Mouse (Mus musculus): ENCODE results near the gene Zmym4. TPM values are rescaled to one million over a fixed set of nuclear protein-coding genes. Genes with fewer than 3 reads are reported as not detected.

The Zmym4 gene
- total RNA-seq, 1 experiment from 2014 or later: 56.0 TPM

DNA sequence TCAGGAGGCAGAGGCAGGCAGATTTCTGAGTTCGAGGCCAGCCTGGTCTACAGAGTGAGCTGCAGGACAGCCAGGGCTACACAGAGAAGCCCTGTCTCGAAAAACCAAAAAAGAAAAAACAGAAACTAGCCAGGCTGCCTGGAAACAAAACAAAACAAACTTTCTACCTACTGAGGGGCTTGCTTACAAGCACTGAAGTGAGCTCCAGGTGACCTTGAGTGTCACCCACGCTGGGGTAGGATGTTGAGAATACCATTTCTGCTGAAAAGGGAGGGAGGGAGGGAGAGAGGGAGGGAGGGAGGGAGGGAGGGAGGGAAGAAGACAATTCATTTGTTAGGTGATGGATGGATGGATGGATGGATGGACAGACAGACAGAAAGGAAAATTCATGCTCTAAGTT is 24.5 kb downstream of the Zmym4 start:
- DNase-seq: no peak

DNA sequence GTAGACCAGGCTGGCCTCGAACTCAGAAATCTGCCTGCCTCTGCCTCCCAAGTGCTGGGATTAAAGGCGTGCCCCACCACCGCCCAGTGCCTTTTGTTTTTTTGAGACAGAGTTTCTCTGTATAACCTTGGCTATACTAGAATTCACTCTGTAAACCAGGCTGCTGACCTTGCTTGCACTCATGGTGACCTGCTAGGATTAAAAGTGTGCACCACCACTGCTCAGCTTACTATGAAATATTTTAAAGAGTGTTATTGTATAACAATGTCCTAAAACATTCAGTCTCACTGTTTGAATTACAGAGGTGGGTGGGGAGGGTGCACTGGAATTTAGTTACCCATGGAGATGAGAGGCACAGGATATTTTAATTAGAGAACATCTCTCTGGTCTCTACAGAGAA is 25.1 kb downstream of the Zmym4 start:
- DNase-seq: no peak

DNA sequence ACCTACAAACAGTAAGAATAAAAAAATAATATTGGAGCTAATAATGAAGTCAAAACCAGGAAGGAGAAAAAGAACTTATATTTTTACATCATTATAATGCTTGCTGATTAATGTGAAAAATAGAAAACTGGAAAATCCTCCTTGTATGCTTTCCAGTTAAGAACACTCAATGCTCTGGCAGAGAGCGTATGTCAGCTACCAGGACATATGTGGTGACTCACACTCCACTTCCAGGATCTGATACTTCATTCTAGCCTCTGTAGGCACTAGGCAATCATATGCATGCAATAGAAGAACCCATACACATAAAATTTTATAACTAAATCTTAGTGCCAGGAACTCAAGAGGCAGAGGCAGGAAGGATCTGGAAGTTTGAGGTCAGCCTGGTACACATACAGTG is 40.2 kb downstream of the Zmym4 start:
- DNase-seq: no peak

DNA sequence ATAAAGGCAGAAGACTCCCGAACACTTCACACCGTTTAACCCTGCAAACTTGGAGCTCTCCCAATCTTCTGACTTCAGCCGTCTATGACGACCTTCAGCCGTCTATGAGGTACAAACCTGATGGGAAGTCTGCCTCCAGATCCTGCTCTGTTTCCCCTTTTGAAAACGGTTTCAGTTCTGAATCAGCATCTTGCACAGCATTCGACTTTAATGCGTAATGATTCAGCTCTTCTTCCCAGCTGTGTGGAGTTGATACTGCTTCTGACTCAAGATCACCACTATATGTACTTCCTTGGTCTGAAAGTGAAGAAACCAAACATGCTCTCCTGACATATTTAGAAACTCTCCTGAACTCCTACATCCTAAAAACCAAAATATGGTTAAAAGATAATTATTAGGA is 78.1 kb downstream of the Zmym4 start:
- DNase-seq: no peak

DNA sequence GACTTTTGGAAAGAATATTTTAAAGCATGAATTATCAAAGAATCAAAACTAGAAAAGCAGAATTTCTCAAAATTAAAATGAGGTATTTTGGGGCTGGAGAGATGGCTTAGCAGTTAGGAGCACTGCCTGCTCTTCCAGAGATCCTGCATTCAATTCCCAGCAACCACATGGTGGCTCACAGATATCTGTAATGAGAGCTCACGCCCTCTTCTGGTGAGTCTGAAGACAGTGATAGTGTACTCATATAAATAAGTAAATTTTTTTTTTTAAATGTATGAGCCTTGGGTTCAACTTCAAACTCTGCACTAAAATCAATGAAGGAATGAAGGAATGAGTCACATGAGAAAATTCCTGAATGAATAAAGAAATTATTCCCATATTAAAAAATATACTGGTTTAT is 82.0 kb downstream of the Zmym4 start:
- no peak for DNase-seq

DNA sequence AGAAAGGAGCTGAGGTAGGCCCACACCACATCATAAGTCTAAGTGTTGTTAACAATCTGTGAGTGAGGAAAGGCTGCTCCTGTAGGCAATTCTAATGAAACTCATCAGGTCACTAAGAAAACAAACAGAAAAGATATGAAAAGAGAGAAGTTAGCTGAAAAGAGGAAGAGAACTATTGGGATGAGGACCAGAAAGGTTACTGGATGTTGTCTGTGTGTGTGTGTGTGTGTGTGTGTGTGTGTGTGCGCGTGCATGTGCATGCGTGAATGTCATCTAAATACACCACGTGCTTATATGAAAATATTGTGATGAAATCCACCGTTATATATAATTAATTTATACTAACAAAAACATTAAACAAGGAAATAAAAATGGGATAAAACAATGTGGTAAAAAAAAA is 84.3 kb downstream of the Zmym4 start:
- DNase-seq: no peak

DNA sequence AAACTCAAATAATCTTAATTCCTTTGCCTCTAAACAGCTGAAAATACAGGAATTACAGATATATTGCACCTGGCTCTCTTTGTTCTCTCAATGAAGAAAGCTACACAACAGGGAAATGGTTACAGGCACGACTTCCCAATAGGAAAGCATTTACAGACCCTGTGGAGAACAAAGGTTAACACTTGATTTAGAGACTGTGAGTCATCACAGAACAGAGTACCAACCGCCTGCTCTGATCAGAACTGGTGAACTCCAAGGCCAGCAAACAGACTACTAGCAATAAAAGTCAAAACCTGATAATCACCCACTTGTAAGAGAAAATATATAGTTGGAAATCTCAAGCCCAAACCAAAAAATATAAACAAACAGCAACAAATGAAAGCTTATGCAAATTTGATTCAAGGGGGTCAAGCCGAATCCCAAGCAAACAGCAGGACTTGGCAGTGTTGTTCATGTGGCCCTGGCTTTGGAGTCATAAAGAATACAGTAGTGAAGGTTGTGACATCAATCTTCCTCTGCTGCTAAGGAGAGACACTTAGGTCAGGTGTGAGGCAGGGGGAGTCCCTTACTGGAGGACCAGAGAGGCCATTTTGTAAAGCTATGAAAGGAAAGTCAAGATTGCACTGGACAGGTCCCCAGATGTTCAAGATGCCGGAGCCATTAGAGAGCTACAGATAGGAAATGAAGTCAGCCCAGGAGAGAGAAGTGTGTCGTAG is 88.2 kb downstream of the Zmym4 start:
- DNase-seq: no peak

DNA sequence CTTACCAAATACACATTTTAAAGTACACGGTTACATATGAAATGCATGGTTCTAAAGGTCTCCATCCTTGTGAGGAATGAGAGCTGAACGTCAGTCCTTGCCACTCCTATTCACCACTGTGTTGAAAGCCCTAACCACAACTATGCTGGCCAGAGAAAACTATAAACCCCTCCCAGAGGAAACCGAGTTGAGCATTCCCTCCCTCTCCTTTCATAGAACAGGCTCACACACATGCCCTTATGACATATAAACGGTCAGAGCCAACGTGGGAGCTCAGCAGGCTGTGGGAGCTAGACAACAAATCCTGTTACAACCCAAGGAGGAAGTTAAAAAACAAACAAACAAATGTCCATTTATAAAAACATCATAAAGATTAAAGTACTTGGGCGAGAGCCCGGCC is 95.2 kb downstream of the Zmym4 start:
- DNase-seq: no peak

DNA sequence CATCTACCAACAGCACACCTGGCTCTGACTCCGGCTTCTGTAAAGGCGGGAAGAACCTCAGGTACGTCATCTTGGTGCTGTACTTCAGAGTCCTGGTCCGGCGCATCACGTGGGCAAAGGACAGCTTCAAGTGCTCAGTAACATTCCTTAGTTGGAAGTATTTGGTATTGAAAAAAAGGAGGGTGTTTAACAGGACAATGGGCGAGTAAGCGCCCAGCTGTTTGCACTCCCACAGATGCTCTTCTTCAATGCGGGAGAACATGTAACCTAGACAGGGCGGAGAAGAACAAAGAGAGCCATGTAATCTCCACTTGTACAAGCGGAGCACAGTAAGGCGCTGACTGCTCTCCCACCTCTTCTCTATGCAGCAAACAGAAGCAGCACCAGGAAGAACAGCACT is 99.2 kb downstream of the Zmym4 start:
- DNase-seq: no peak

DNA sequence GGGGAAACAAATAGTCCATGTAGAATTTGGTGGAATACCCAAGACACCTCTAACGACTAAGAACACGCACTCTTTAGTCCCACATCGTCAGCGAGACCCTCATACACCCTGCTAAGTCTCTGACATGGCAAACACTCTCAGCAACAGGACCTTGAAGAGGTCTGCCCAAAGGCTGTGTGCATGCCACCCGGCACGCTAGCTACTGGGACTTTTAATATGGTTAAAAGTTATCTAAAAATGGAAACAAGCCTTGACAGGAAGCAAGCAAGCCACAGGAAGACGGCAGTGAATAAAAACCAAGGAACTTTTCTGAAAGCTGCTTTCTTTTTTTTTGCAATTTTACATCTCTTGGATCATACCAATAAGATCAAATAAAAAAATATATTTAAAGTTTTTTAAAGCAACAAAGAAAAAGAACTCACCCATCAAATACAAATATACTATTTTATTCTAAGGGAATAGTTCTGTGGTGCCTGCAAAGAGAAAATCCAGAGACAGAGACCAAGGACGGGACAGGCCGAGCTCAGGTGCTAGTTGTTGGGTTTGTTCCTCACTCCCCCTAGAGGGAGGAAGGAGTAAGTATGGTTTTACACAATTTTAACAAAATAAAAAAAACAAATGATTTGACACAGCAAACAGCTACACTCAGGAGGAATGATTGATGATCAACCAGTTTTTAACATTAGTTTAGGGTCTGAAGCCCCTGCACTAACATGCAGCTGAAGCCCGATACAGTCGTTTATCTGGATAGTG is 106.2 kb downstream of the Zmym4 start:
- DNase-seq: no peak

DNA sequence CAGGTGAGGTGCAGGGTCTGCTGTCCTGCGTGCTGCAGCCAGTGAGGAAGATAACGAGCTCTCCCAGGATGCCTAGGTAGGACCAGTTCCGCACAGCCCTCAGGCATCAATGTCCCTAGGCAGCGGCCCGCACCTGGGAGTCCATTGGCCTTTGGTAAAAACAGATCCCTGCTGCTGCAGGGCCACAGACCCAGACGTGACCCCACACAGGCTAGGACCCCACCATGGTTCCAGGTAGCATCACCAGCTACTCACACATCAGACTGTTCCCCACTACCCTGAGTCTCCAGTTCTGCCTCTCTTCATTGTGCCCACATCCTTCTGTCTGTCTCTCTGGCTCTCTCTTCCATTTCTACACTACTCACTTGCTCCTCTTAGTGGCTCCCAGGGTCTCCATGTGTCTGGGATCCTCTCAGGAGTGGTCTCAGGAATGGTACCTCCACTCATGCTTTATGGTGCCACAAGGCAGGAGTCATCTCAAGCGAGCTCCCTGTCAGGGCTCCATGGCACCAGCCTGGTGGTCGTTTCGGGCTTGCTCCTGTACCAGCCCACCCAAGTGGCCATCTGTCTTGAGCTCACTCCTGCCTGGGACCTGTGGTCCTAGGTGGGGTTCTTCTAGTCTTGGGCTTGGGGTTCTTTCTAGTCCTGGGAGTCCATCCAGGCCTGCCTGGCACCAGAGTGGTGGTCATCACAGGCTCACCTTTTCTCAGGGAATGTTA is 107.5 kb downstream of the Zmym4 start:
- no peak for DNase-seq

DNA sequence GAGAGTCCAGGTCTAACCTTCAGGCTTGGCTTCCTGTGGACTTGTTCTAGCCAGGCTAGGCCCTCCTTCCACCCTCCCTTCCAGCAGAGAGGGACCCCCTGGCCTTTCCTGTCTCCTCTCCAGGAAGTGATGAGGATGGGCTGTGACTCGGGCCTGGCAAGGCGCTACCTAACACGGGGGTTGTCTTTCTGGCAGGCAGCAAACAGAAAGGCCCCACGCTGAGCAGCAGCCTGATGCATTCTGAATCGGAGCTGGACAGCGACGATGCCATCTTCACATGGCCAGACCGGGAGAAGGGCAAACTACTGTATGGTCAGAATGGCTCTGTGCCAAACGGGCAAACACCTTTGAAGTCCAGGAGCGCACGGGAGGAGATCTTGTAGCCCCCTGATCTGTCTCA is 115.0 kb downstream of the Zmym4 start:
- no peak for DNase-seq

DNA sequence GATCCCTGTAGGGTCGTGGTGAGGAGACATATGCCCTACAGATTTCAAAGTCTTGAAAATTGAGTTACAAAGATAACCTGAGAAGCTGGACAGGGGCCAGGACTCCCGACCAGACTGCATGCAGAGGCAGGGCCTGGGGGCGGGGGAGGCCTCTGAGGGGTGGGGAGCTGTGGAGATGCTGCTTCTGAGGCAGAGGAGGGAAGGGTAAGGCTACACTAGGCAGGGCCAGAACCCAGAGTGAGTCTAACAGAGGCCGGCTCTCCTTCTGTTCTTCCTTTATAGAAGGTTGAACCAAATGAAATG is 117.2 kb downstream of the Zmym4 start:
- DNase-seq: no peak

DNA sequence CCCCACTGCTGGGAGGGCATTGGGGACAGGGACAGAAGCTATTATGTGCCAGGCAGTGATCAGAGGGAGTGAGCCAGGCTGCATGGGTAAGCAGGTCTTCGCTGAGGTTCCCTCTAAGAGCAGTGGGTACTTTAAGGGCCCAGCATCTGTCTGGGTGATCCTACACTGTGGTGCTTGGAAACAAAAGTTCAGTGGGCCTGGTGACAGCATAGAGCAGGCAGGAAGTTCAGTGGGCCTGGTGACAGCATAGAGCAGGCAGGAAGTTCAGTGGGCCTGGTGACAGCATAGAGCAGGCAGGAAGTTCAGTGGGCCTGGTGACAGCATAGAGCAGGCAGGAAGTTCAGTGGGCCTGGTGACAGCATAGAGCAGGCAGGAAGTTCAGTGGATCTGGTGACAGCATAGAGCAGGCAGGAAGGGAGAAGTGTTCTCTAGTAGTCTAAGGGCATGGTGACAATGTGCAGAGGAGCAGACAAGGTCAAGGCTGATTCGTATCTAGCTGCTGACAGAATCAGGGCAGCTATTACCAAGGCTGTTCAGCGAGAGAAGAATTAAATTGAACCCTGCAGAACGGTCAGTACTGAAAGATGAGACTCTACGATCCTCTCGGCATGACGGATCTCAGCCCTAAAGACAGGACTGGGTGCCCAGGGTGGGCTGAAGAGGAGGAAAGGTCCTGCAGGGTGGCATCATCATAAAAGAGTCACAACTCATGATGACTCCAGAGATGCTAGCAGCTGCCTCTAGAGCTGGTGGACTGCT is 117.7 kb downstream of the Zmym4 start:
- no peak for DNase-seq

DNA sequence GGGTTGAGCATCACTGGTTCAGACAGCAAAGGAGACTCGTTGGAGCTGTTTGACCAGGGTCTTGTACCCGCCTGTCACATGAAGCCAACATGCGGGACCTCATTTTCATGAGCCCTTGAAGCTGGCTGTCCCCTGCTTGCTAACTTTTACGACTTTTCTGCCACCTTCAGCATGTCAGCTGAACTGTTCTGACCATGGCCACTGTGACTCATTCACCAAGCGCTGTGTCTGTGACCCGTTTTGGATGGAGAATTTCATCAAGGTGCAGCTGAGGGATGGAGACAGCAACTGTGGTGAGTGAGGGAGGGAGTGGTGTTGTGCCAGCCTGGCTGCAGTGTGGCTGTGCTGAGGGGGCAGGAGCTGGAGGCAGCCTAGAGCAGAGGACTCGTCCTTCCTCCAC is 121.0 kb downstream of the Zmym4 start:
- no peak for DNase-seq

DNA sequence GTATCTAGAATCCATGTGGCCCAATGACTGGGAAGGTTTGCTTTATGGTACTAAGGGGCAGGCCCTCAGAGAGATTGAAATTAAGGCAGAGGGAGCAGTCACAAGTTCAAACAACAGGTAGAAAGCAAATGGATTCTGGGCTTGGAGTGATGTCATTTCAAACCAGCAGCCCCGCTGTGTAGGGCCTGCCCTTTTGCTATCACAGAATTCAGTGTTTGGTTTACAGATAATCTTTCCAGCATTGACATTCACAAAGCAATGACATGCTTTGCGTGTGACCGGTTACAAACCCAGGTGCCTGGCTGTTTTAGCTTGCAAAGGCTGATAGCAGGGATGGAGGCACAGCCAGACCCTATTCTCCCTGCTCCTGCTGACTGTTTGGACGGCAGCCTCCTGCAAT is 122.3 kb downstream of the Zmym4 start:
- DNase-seq: no peak

DNA sequence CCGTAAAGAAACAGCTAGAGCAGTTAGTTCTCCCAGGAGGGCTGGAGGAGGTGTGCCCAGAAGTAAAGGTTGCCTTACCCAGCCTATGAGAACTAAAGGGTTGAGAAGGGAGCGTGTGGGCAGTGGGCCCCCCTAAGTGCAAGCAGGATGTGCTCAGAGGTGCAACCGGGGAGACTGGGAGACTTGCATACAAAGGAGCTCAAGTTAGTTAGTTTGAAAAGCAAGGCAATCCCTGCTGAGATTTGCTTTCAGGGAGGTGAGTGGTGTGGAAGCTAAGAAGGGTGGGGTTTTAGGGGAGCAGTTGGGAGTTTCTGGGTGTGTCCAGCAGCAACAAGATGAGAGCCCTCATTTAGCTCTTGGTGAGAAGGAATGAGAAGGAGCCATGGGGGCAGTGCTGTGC is 125.0 kb downstream of the Zmym4 start:
- DNase-seq: no peak

DNA sequence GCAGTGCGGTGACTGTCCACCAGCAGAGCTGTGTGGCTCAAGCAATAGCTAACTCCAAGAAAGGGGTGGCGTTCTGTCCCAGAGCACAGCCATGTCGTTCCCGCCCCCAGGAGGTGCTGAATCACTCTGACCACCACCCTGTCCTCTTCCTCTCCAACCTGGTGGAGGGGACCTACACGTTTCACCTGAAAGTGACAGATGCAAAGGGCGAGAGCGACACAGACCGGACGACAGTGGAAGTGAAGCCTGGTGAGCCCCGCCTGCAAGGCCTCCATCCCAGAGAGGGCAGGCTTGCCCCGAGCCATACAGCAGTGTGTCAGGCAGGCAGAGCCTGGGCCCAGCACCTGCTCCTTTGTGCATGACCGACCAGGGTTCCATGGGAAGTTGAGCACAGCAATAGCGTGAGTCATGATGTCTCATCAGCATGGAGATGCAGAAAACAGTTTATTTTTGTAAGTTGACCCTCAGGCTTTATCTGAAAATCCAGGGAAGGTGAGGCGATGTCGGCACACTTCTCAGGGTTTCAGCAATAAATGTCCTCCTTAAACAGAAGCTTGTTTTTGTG is 126.9 kb downstream of the Zmym4 start:
- peak; percentile 34 for DNase-seq

DNA sequence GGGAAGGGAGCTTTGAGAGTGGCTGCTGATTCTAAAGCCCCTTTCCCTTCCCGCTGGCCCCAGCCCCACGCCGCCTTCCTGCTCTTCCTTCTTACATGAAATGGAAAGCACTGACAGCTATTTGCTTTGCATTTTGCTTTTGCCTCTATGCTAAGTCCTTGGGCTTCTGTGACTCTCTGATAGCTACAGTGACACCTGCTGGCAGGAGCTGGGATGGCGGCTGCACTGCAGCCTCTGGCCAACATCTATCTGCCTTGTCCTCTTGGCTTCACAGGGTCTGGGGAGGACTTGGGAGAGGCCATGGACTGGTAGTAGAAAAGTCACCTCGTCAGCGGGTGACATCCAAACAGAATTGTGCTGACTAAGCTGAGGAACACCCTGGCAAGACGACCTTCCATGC is 128.1 kb downstream of the Zmym4 start:
- DNase-seq: peak; percentile 86

DNA sequence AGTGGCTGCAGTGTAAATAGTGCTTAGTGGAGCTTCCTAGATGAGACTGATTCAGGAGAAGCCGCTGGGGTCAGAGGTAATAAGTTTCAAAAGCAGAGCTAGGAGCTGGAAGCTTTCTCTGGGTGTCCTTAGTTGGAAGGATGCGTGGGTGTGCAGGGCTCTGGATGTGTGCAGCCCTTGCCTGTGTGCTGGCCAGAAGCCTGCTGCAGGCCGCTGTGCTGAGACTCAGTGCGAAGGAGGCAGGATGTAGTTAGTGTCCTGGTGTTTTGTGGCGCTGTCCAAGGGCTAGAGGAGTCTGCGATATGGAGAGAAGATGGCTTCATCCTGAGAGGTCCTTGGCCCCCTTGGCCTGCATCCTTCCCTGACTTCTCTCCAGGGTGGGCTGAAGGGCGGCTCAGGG is 129.1 kb downstream of the Zmym4 start:
- no peak for DNase-seq

DNA sequence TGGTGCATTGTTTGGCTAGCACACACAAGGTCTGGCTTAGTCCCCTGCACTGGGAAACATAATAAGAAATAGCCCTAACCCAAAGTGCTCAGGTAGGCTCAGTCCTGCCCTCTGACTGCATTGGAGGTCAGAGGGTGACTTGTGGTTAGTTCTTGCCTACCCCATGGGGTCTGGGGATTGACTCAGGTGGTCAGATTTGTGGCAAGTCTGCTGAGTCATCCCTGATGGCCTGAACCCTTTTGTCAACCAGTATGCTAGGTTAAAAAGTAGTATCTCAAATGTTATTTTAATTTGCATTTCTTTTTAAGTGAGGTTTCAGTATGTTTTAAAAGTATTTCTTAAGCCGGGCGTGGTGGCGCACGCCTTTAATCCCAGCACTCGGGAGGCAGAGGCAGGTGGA is 136.8 kb downstream of the Zmym4 start:
- no peak for DNase-seq

DNA sequence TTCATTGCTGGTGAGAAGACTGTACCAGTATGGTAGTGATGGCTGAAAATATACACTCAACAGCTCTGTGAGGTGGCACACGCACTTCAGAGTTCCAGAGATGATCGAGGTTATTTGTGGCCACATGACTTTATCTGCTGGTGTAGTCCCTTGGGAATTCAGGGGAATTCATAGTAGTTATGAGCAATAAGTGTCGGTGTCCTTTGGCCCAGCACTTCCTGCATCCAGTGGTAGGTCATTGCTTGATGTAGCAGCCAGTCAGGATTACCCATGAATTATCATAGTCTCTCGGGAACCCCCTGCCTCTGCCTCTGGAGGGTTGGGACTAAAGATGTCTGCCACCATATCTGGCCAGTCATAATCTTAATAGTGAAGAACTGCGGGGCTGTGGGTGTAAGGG is 144.0 kb downstream of the Zmym4 start:
- DNase-seq: no peak
